Mouse (Mus musculus) heart, postnatal 10 days (tissue): ENCODE measurements around the gene P4hb. TPM values are rescaled to one million over a fixed set of nuclear protein-coding genes. Genes with fewer than 3 reads are reported as not detected.

ENCODE experiments used
- DNase-seq, 2 experiments: peaks; one replicate each; pipeline ENCODE4 v3.0.0; 2021
- intact Hi-C: fragments of 180-260 bp; cut with DNase I; formaldehyde crosslinking; loops from one replicate; pipeline ENCODE4 v1.15.1; 2025
- total RNA-seq, 2 experiments: library from RNA; stranded (reverse); gene quantifications; 2 replicates each; pipeline ENCODE4 v1.2.3; 2021

Gene P4hb
- total RNA-seq: 100 to 1,000 TPM; 306 to 311 TPM

GRCm38 (mm10) chr11:120572752-120573584 is at the start of gene P4hb:
Gene P4hb, minus strand, starts transcription at chr11:120573253.
- intact Hi-C loops: loop anchor here (2.0 kb wide), 1 partner anchor 54 kb away; no protein-coding TSS in a partner anchor
- DNase-seq: peak; percentile 100

GRCm38 (mm10) chr11:120622805-120623204 is 49.8 kb upstream of the P4hb start:
- intact Hi-C loops: no loop called here
- DNase-seq: no peak

GRCm38 (mm10) chr11:120620195-120620594 is 47.1 kb upstream of the P4hb start:
- intact Hi-C loops: no loop called here
- no peak for DNase-seq

GRCm38 (mm10) chr11:120618619-120619535 is 45.8 kb upstream of the P4hb start:
- intact Hi-C loops: no loop called here
- no peak for DNase-seq

DNA sequence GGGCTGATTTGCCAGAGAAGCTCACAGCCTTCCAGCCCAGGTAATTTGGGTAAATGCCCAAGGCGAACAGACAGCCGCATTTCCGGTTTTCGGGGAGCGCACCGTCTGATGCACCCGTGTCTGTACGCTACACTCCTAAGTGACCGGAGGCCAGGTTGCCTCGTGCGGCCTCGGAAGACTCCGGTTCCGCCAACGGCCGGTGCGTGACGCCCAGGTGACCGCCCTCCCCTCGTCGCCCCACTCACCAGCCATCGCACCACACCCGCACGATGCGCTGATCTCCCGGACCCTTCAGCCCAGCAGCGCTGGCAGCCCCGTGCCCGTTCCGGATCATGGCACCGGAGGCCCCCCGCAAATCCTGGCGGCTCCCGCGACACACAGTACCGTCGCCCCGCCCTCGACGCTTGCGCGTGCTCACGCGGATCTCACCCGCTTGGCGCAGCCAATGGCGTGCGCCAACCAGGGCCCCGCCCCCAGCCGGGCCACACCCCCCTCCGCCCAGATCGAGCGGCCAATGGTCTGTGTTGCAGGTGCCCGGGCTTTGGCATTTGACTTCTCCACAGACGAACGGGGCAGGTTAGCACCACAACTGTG is 44.6 kb upstream of the P4hb start, which contains the start of gene Pcyt2:
Gene Pcyt2 (minus strand): TSS at position 418 of the 594 bp plus-strand sequence.
- intact Hi-C loops: no loop called here

GRCm38 (mm10) chr11:120616617-120617294 is 43.7 kb upstream of the P4hb start:
- DNase-seq: no peak
- intact Hi-C loops: no loop called here

More for the DNA sequence above, 44.6 kb upstream of the P4hb start, which contains the start of gene Pcyt2:
- DNase-seq: peak; percentile 91 to 92

DNA sequence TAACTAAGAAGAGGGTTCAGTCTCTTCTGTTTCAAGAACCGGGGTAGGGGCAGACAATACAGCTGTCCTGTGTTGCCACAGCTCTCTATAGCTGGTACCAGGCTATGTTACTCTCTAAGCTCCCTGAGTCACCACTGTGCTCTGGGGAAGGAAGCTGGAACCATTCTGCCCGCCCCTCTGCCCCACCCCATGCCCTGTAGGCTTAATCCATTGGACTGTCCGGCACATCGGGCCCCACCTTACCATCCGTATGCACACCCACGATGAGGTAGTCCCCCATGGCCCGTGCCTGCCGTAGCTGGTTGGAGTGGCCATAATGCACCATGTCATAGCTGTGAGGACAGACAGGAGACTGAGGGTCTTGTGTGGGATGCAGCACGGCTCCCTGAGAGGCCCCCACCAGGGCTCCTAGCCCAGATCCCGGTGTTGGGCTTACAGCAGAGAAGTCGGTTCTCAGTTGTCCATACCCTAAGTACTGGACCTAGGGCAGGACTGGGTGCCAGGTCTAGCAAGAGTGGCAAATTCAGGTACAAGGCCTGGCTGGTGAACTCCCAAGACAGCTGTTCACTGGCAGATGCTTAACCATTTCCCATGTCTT is 42.7 kb upstream of the P4hb start:
- DNase-seq: no peak
- intact Hi-C loops: no loop called here

GRCm38 (mm10) chr11:120615167-120615566 is 42.1 kb upstream of the P4hb start:
- intact Hi-C loops: no loop called here
- no peak for DNase-seq

- no peak for DNase-seq
- intact Hi-C loops: loop anchor here (2.0 to 5.0 kb wide), 3 partner anchors 33 to 122 kb away; partner anchors contain the start of genes Arhgdia and Slc25a10
Measured at GRCm38 (mm10) chr11:120613976-120614375, 40.9 kb upstream of the P4hb start.

DNA sequence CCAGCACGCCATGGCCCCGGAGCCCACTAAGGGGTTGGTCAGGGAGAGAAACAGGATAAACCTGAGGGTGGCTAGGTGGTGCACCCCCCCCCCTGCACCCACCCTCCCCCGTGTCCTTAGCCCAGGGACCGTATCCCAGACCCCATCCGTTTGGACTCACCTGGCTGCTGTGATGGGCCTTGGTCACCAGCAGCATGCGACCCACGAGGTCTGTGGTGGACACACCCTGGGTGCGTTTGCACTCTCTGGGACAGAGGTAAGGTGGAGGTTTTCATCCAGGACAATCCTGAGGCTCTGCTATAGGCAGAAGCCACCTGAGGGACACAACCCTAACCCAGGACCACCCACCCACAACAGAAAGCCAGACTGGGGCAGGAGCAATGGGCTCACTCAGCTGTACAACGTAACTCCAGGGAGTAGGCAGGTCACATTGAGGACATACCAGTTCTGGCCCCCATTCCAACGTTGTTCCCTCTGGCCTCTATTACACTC is 40.5 kb upstream of the P4hb start:
- DNase-seq: no peak
- intact Hi-C loops: loop anchor here (2.0 to 5.0 kb wide), 3 partner anchors 33 to 121 kb away; partner anchors contain the start of genes Arhgdia and Slc25a10

DNA sequence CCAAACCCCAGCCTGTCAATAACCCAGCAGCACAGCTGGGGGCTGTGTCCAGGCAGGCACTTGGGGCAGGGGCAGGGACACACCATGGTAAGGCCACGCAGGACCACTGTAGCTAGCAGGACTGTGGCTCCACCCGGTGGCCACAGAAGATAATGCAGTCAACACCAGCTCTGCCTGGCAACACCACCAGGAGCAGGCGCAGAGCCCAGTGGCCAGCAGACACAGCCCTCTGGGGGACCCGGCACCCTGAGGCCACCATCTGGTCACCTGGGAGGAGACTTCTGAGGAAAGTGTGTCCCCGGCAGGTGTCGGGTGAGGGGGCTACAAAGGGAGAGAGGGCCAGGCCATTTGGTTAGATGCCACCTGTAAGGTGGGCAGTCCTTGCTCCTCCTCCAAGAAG is 39.7 kb upstream of the P4hb start:
- intact Hi-C loops: loop anchor here (2.0 to 5.0 kb wide), 3 partner anchors 32 to 120 kb away; partner anchors contain the start of genes Arhgdia and Slc25a10
- DNase-seq: peak; percentile 82 to 87

GRCm38 (mm10) chr11:120610477-120611046 is 37.5 kb upstream of the P4hb start:
- intact Hi-C loops: loop anchor here (5.0 kb wide), 1 partner anchor 118 kb away; the partner anchor contains the start of gene Slc25a10
- no peak for DNase-seq

DNA sequence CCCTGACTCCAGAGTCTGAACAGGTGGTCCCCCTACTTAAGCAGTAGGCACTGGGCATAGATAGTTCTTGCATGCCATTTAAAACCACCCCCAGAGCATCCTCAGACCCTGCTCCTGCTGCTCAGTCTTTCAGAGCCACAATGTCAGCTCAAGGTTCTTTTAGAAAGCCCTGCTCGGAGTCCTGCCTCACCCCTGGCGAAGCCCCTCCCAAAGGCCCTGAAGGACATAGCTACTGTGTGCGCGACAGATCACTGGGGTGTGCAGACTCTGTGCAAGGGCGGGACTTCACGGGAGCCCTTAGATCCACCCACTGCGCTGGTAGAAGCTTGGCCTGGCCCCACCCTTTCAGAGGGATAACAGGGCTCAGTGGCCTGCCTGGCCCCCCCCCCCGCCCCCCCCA is 36.2 kb upstream of the P4hb start:
- intact Hi-C loops: no loop called here
- peak in 1 of 2 experiments; percentile 32 for DNase-seq

- intact Hi-C loops: no loop called here
Measured at GRCm38 (mm10) chr11:120608241-120609034, 35.4 kb upstream of the P4hb start, which contains the start of gene Npb. Gene Npb, plus strand, starts transcription at chr11:120608477.

DNA sequence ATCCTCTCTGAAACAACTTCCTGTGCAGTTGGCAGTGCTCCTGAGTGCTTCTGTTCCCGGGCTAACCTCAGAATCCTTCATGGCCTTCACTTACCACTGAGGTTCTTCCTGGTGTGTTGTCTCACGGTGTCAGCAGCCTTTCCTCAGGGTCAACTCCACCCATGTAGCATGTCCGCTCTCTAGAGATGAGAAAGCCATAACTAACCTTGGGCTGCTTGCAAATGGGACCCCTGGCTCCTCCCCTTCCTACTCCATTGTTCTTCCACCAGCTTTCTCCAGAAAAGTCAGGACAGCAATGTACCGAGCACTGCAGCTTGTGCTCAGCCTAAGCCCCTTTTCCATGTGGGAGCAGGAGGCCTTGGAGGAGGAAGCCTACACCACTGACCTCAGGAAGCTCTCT is 33.7 kb upstream of the P4hb start:
- DNase-seq: no peak
- intact Hi-C loops: no loop called here

More at GRCm38 (mm10) chr11:120608241-120609034, 35.4 kb upstream of the P4hb start, which contains the start of gene Npb:
- DNase-seq: no peak

- intact Hi-C loops: no loop called here
- no peak for DNase-seq
Measured at GRCm38 (mm10) chr11:120605667-120606066, 32.6 kb upstream of the P4hb start.

- intact Hi-C loops: no loop called here
- DNase-seq: no peak
Measured at GRCm38 (mm10) chr11:120603545-120603944, 30.5 kb upstream of the P4hb start.

DNA sequence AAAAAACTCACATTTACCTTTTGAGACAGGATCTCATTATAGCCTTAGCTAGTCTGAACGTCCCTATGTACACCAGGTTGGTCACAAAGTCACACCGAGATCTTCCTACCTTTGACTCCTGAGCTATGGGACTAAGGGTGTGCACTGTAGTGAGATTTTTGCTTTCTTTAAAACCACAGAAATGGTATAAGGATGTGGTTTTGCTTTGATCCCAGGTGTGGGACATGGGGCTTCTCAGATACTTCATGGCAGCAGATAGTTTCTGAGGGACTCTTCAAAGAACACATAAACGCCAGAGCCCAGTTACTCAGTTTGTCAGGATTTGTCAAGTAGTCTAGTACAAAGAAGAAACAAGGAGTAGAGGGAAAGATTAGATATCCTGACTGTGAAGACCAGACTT is 27.7 kb upstream of the P4hb start:
- intact Hi-C loops: no loop called here
- no peak for DNase-seq
